Mouse (Mus musculus) thymus, adult 2 months (tissue): ENCODE data around the gene Nckipsd. TPM values are rescaled to one million over a fixed set of nuclear protein-coding genes. Genes with fewer than 3 reads are reported as not detected.

ENCODE experiments used
- DNase-seq: peaks from one replicate; pipeline ENCODE4 v3.0.0; 2021
- H3K27ac ChIP-seq: fragments of 200-500 bp; 2 replicates; pipeline ENCODE4 v1.5.1; 2012; ENCODE audit warnings: low read length, control low read depth; ENCODE audit not compliant: control insufficient read depth, insufficient read depth
- H3K27me3 ChIP-seq: fragments of 200-500 bp; 2 replicates; pipeline ENCODE4 v1.6.1; 2012; ENCODE audit warnings: mild to moderate bottlenecking, low read length, moderate library complexity, mixed read lengths; ENCODE audit not compliant: control insufficient read depth, insufficient read depth
- H3K36me3 ChIP-seq: fragments of 200-500 bp; 2 replicates; pipeline ENCODE4 v1.6.1; 2012; ENCODE audit warnings: mild to moderate bottlenecking, low read length, moderate library complexity; ENCODE audit not compliant: control insufficient read depth, insufficient read depth
- H3K4me1 ChIP-seq: fragments of 200-500 bp; replicated peaks from 2 replicates; pipeline ENCODE4 v1.6.1; 2012; ENCODE audit warnings: low read length; ENCODE audit not compliant: control insufficient read depth, insufficient read depth
- H3K4me3 ChIP-seq: fragments of 200-500 bp; 2 replicates; pipeline ENCODE4 v1.5.1; 2012; ENCODE audit warnings: mild to moderate bottlenecking, low read length, control low read depth, moderate library complexity; ENCODE audit not compliant: control insufficient read depth, insufficient read depth
- CTCF ChIP-seq: fragments of 200-500 bp; IDR thresholded peaks from 2 replicates; pipeline ENCODE4 v1.5.1; 2012; ENCODE audit warnings: mild to moderate bottlenecking, control low read depth, low read length, moderate library complexity, borderline replicate concordance; ENCODE audit not compliant: control insufficient read depth, poor library complexity, insufficient read depth; ENCODE audit errors: extremely low read depth
- POLR2A ChIP-seq: fragments of 200-500 bp; IDR thresholded peaks from 2 replicates; pipeline ENCODE4 v1.6.1; 2012; ENCODE audit warnings: mild to moderate bottlenecking, low read length, control low read depth, moderate library complexity; ENCODE audit not compliant: control insufficient read depth, poor library complexity, insufficient read depth; ENCODE audit errors: extremely low read depth
- WGBS: fragments of 180-500 bp; shearing (Covaris S2); methylation state at CpG from one replicate; pipeline ENCODE4 v1.1.7; 2018; 5-methylcytosine and 5-hydroxymethylcytosine counted together
- polyA plus RNA-seq: library from polyadenylated mRNA; depleted of rRNA; stranded (reverse); fragments of >200 nt; gene quantifications from 2 replicates; pipeline ENCODE4 v1.2.3, GENCODE M21; 2012

Gene Nckipsd
- polyA plus RNA-seq, 1 experiment, result 30.0 TPM

DNA sequence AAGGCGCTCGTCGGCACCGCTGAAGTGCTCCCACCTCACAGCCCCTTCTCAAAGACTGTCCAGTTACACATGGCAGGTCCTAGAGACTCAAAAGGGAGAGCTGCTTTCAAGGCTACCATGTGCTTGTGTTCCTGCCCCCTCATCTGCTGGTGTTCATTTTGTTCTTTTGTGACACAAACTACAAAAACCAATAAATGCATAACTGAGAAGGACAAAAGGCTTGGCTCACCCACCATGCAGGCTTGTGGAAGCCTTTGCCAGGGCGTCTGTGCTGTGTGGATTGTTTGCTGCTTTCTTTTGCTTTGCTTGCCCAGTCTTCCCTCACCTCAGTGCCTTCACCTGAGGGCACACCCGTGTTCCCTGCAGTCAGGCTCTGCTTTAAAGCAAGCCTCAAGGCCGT lies 10.7 kb upstream of the Nckipsd start:
- WGBS, result 95% methylated on average over 7 of the region's 7 CpGs
- H3K4me3 ChIP-seq, result no peak overlapping the region
- no peak overlapping the region for H3K27ac ChIP-seq

DNA sequence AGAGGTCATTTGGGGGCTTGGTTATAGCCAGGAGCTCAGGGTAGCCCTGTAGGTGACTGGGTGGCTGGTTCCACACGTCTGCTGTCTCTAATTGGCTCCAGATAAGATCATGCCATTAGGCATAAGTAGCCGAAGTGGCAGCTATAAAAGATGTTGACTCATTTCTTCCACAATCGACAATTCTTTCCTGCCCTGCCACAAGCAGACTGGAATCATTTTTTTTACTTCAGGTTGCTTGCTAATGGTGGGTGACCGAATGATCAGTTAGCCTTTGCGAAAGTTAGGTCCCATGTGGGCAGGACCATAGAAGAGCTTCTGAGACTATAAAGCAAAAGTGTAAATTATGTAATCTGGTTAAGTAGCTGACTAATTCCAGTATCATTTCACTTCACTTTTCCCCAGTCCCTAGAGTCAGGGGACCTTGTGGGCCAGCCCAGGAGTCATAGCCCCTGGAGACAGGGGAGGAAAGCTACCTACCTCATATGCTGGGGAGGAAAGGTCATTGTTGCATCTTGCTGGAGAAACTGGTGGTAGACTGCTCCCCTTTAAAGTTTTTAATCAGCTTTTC lies 9.6 kb upstream of the Nckipsd start:
- Histone ChIP-seq H3K4me1 (peaks cover 14% of the 10 kb centered on the region), H3K4me3 (no peak overlapping the region), H3K27ac (no peak overlapping the region), H3K36me3 (peaks cover 70% of the 10 kb centered on the region), H3K27me3 (no peaks in the 10 kb centered on the region)
- TF ChIP-seq POLR2A (no peak), CTCF (no peak)
- 92% methylated on average over 5 of the region's 5 CpGs for WGBS
- DNase-seq, result no peak

More for the DNA sequence above, 10.7 kb upstream of the Nckipsd start:
- peaks cover 61% of the 10 kb centered on the region for H3K36me3 ChIP-seq
- no peaks in the 10 kb centered on the region for H3K27me3 ChIP-seq
- no peak for TF ChIP-seq CTCF
- TF ChIP-seq POLR2A, result no peak
- DNase-seq, result no peak
- H3K4me1 ChIP-seq, result peaks cover 16% of the 10 kb centered on the region

DNA sequence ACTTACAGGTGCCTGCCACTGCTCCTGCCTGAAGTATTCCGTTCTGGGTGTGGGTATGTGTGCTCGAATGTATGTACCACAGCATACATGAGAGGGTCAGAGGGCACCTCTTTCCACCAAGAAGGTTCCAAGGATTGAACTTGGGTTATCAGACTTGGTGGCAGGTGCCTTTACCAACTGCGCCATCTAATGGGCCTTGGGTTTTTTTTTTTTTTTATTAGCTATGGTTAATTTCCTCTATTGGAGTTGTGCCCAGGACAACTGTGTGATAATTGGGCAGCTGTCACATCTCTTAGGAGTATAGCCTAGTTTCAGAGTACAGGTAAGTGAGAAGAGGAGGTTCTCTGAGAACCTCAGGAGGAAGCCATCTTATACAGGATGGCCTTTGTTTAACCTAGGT lies 8.6 kb upstream of the Nckipsd start:
- H3K4me3 ChIP-seq, result no peak overlapping the region
- no peaks in the 10 kb centered on the region for H3K27me3 ChIP-seq
- no peak for DNase-seq
- WGBS, result 100% methylated on average over 3 of the region's 3 CpGs
- H3K4me1 ChIP-seq, result peaks cover 10% of the 10 kb centered on the region
- peaks cover 78% of the 10 kb centered on the region for H3K36me3 ChIP-seq
- no peak for TF ChIP-seq CTCF
- TF ChIP-seq POLR2A, result no peak
- no peak overlapping the region for H3K27ac ChIP-seq

DNA sequence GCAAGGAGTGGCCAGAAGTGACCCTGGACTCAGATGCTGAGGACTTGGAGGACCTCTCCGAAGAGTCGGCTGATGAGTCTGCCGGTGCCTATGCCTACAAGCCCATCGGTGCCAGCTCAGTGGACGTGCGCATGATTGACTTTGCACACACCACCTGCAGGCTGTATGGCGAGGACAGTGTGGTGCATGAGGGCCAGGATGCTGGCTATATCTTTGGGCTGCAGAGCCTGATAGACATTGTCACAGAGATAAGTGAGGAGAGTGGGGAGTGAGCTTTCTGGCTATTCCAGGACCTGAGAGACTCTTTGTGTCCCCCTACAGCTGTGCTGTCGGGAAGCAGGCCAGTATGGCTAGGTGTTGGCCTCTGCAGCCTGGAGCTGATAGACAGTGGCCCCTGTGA lies 2.4 kb upstream of the Nckipsd start:
- Histone ChIP-seq H3K36me3 (peaks cover 54% of the 10 kb centered on the region), H3K4me3 (no peak overlapping the region), H3K27ac (no peak overlapping the region), H3K4me1 (peaks cover 12% of the 10 kb centered on the region), H3K27me3 (no peaks in the 10 kb centered on the region)
- DNase-seq, result no peak
- WGBS, result 99% methylated on average over 8 of the region's 8 CpGs
- TF ChIP-seq CTCF (no peak), POLR2A (no peak)

DNA sequence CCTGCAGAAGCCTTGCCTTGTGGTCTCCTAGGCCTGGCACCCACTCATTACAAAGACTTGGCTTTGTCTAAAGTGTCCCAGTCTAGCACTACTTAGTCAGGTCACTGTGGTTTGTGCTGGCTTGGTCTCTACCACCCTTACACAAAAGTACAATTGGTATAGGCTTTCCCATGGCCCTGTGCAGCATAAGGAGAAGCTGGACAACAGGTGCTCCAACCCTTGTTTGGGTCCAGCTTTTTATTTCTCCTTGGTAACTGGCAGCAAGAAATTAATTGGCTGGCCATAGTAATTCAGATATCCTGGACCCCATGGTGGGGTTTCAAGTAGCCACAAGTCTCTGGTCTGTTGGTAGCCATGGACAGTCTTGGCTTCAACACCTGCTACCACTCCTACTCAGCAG lies 1.8 kb upstream of the Nckipsd start:
- Histone ChIP-seq H3K36me3 (peaks cover 48% of the 10 kb centered on the region), H3K27me3 (no peaks in the 10 kb centered on the region), H3K4me3 (no peak overlapping the region), H3K4me1 (peaks cover 12% of the 10 kb centered on the region), H3K27ac (no peak overlapping the region)
- TF ChIP-seq CTCF (no peak), POLR2A (no peak)
- no peak for DNase-seq

DNA sequence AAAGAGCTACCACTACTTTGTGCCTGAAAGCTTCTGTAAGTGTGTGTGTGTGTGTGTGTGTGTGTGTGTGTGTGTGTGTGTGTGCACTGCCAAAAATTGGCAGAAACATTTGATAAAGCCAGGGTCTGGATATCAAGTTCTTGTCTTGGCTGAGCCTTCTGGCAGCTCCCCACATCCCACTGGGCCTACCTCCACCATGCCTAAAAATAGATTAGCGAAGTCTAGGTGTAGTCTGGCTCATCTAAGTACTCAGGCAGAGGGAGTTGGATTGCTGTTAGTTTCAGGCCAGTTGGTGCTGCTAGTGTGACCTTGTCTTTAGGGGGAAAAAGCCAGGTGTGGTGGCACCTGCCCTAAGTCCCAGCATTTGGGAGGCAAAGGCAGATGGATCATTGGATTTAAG lies 1.3 kb upstream of the Nckipsd start:
- no peak overlapping the region for H3K4me3 ChIP-seq
- WGBS, result 89% methylated on average over 1 of the region's 1 CpGs
- no peak for TF ChIP-seq CTCF
- TF ChIP-seq POLR2A, result no peak
- H3K27ac ChIP-seq, result no peak overlapping the region
- peaks cover 44% of the 10 kb centered on the region for H3K36me3 ChIP-seq
- H3K4me1 ChIP-seq, result peaks cover 12% of the 10 kb centered on the region
- DNase-seq, result no peak
- H3K27me3 ChIP-seq, result no peaks in the 10 kb centered on the region

DNA sequence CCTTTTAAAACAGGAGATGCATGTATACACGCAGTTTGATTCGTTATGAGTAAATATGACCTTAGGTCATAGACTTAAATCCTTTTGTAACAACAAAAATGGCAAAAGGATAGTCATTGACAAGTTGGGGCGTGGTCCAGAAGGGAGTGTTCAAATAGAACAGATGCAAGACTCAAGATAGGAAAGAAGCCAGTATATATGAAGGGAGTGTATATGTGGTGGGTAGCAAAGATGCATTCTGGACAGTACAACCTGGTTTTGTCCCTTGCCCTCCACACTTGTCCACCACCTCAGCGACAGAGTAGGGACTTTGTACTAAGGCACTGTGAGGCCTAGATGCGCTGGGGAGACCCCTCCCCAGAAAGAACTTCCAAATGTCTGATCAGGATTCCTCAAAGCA lies 494 bp upstream of the Nckipsd start:
- no peak for DNase-seq
- WGBS, result 82% methylated on average over 5 of the region's 5 CpGs
- Histone ChIP-seq H3K4me1 (peaks cover 12% of the 10 kb centered on the region), H3K27ac (no peak overlapping the region), H3K36me3 (peaks cover 36% of the 10 kb centered on the region), H3K4me3 (no peak overlapping the region), H3K27me3 (no peaks in the 10 kb centered on the region)
- no peak for TF ChIP-seq POLR2A
- TF ChIP-seq CTCF, result no peak

DNA sequence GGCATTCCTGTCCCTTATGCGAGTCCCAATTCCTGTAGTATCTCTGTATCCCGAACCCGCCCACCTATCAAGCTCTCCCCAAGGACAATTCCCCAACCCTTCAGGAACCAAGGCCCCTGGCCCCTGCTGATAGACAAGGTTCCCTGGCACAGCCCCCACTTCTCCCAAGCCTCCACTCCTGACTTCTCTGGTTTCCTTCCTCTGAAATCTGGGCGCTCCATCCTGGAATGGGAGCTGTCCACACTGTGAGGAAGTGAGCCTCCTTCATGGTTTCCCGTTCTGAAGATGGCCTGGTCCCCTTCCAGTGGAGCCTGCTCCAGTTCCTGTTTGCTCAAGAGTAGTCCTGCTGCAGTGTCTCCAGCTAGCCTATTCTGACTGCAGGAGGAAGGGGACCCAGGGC lies 1.0 kb downstream of the Nckipsd start:
- DNase-seq, result no peak
- no peaks in the 10 kb centered on the region for H3K27me3 ChIP-seq
- no peak overlapping the region for H3K4me3 ChIP-seq
- peaks cover 24% of the 10 kb centered on the region for H3K36me3 ChIP-seq
- TF ChIP-seq POLR2A, result no peak
- TF ChIP-seq CTCF, result no peak
- WGBS, result 71% methylated on average over 5 of the region's 5 CpGs
- H3K27ac ChIP-seq, result no peak overlapping the region
- H3K4me1 ChIP-seq, result peaks cover 12% of the 10 kb centered on the region
